Mouse (Mus musculus): ENCODE data around the gene Ddx58. TPM values are rescaled to one million over a fixed set of nuclear protein-coding genes. Genes with fewer than 3 reads are reported as not detected.

Ddx58 gene
- polyA plus RNA-seq, 1 experiment from 2014 or later: 2.6 TPM

- 90% methylated on average over 10 of the region's 10 CpGs for WGBS
- H3K4me1 ChIP-seq: peaks cover 2% of the 10 kb centered on the region; the same call in 1 of the 2 replicates
- peaks cover 50% of the 10 kb centered on the region for H3K36me3 ChIP-seq
- peaks cover 7% of the 10 kb centered on the region for H3K9me3 ChIP-seq (replicated peaks)
- H3K4me3 ChIP-seq: no peak overlapping the region
- H3K27me3 ChIP-seq (ENCODE audit: low read depth, poor library complexity, severe bottlenecking): no peaks in the 10 kb centered on the region
- no peak overlapping the region for H3K27ac ChIP-seq (replicated peaks)
- DNase-seq (ENCODE audit: low spot score): no peak
Observed at GRCm38 (mm10) chr4:40163646-40164045, 76.0 kb downstream of the Ddx58 start.

DNA sequence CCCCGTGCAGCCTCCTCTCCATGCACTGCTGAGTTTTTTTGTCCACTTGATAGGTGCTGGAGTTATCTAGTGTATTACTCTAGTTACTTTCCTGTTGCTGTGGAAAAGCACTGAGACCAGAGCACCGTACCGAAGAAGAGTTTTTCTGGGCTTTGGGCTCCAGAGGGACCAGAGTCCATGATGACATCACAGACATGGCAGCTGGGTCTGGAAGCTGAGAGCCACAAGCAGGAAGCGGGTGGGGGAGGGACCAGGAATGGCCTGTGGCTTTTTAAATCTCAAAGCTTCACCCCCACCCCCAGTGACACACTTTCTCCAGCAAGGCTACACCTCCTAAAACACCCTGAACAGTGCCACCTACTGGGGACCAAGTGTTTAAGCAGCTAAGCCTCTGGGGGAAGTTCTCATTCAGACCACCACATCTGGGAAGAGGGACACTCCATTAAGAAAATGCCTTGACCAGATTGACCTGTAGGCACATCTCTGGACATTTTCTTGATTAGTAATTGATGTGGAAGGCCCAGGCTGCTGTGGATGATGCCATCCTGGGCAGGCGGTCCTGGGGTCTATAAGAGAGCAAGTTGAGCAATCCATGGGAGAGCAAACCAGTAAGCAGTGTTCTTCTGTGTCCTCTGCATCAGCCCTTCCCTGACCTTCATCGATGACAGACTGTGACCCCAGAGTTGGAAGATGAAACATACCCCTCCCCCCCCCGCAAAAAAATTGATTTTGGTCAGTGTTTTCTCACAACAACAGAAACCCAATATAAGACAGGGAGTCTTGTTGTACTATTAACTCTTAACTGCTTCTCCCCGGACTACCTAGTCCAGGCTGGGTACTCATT is 78.8 kb downstream of the Ddx58 start:
- peaks cover 7% of the 10 kb centered on the region for H3K9me3 ChIP-seq (replicated peaks)
- 93% methylated on average over 8 of the region's 8 CpGs for WGBS
- H3K4me3 ChIP-seq: no peak overlapping the region
- no peak overlapping the region for H3K27ac ChIP-seq (replicated peaks)
- H3K36me3 ChIP-seq: peaks cover 27% of the 10 kb centered on the region
- no peak for DNase-seq (ENCODE audit: low spot score)
- H3K4me1 ChIP-seq: peaks cover 13% of the 10 kb centered on the region
- no peaks in the 10 kb centered on the region for H3K27me3 ChIP-seq (ENCODE audit: low read depth, poor library complexity, severe bottlenecking)

- WGBS: 91% methylated on average over 5 of the region's 5 CpGs
- H3K27ac ChIP-seq (replicated peaks): no peak overlapping the region
- no peak for DNase-seq (ENCODE audit: low spot score)
- H3K4me1 ChIP-seq: peaks cover 18% of the 10 kb centered on the region
- no peak overlapping the region for H3K4me3 ChIP-seq
- peaks cover 7% of the 10 kb centered on the region for H3K9me3 ChIP-seq (replicated peaks)
- no peaks in the 10 kb centered on the region for H3K27me3 ChIP-seq (ENCODE audit: low read depth, poor library complexity, severe bottlenecking)
- peaks cover 12% of the 10 kb centered on the region for H3K36me3 ChIP-seq
Observed at GRCm38 (mm10) chr4:40158224-40158540, 81.4 kb downstream of the Ddx58 start.

DNA sequence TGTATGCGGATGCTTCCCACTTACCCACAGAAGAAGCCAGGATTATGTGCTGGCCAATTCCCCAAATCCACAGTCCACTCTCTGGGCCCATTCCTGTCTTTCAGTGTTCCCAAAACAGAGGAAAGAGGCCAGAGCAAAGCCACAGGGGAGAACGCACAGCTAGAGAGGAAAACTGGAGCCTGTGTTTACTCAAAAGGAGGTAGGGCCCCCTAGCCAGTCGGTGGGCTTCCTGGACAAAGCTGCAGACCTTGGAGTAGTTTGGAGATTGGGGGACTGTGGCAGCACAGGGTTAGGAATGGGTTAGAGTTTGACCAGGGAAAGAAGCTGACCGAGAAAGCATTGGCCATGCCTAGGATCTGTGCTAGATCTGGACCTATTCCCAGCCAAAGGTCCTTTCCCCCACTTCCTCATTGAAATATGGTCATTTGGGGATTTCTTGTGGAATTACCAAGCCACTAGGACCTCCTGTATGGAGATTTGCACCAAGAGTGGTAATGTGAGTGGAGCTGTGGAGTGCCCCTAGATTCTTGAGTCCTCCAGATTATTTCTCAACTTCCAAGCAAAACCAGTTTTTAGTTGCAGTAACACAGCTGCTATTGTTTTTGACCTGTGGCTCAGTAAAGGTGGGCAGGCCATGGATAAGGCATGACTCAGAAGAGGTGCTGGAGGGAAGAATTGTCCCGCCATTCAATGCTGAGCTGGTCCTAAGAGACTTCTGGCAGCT is 82.0 kb downstream of the Ddx58 start:
- Histone ChIP-seq H3K27ac (replicated peaks) (no peak overlapping the region), H3K36me3 (peaks cover 12% of the 10 kb centered on the region), H3K9me3 (replicated peaks) (peaks cover 7% of the 10 kb centered on the region), H3K27me3 (ENCODE audit: low read depth, poor library complexity, severe bottlenecking) (no peaks in the 10 kb centered on the region), H3K4me3 (no peak overlapping the region), H3K4me1 (peaks cover 18% of the 10 kb centered on the region)
- 85% methylated on average over 5 of the region's 5 CpGs for WGBS
- DNase-seq (ENCODE audit: low spot score): no peak

DNA sequence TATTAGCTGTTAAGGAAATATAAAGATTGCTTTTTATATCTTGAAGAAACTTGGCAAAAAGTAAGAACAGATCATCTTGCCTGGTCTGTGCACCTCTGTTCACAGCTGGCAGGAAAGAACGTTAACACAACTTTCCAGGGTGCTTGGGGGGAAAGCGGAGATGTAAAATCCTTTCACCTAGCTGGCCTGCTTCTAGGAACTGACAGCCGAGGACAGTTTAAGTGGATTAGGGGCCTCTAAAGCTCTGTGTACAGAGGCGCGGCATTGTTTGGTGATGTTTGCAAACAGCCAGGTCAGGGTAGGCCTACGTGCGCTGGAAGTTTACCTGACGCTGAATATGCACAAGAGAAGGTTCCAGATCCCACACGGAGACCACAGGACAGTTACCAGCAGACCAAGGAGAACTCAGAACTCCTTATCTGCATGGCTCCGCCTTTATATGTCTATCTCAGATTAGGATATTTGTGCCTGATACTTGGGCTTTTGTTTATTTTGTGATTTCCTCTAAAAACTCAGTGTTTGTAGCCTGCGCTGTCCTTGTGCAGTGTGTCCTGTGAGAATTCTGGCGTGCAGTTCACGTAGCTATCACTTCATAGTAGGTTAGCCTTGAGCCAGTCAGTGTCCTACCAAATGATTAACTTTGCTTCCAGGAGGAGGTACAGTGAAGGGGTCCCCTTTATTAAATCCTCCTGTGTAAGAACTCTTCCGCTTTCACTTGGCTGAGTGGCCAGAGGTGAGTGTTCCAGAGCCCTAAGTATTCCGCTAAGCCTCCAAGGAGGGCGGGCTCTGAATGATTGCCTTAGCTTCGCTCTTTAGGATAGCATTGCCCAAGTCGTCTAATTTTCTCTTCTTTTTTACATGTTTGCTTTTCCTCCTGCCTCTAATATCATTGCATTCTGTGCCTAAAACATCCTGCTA is 82.8 kb downstream of the Ddx58 start:
- WGBS: 70% methylated on average over 18 of the region's 18 CpGs
- H3K4me3 ChIP-seq: no peak overlapping the region
- H3K4me1 ChIP-seq: peaks cover 18% of the 10 kb centered on the region
- H3K36me3 ChIP-seq: peaks cover 11% of the 10 kb centered on the region
- H3K27me3 ChIP-seq (ENCODE audit: low read depth, poor library complexity, severe bottlenecking): no peaks in the 10 kb centered on the region
- H3K9me3 ChIP-seq (replicated peaks): peaks cover 7% of the 10 kb centered on the region
- no peak overlapping the region for H3K27ac ChIP-seq (replicated peaks)
- no peak for DNase-seq (ENCODE audit: low spot score)

GRCm38 (mm10) chr4:40156153-40156552 is 83.5 kb downstream of the Ddx58 start:
- Histone ChIP-seq H3K27me3 (ENCODE audit: low read depth, poor library complexity, severe bottlenecking) (no peaks in the 10 kb centered on the region), H3K9me3 (replicated peaks) (peaks cover 5% of the 10 kb centered on the region), H3K36me3 (peaks cover 9% of the 10 kb centered on the region), H3K4me3 (no peak overlapping the region), H3K4me1 (peaks cover 18% of the 10 kb centered on the region), H3K27ac (replicated peaks) (no peak overlapping the region)
- no peak for DNase-seq (ENCODE audit: low spot score)
- 76% methylated on average over 2 of the region's 2 CpGs for WGBS

GRCm38 (mm10) chr4:40155467-40155999 is 84.1 kb downstream of the Ddx58 start:
- no peak for DNase-seq (ENCODE audit: low spot score)
- Histone ChIP-seq H3K4me3 (no peak overlapping the region), H3K9me3 (replicated peaks) (peaks cover under 1% of the 10 kb centered on the region; the same call in 1 of the 2 replicates), H3K27me3 (ENCODE audit: low read depth, poor library complexity, severe bottlenecking) (no peaks in the 10 kb centered on the region), H3K4me1 (peaks cover 18% of the 10 kb centered on the region), H3K27ac (replicated peaks) (no peak overlapping the region), H3K36me3 (peaks cover 3% of the 10 kb centered on the region)
- 91% methylated on average over 13 of the region's 13 CpGs for WGBS

DNA sequence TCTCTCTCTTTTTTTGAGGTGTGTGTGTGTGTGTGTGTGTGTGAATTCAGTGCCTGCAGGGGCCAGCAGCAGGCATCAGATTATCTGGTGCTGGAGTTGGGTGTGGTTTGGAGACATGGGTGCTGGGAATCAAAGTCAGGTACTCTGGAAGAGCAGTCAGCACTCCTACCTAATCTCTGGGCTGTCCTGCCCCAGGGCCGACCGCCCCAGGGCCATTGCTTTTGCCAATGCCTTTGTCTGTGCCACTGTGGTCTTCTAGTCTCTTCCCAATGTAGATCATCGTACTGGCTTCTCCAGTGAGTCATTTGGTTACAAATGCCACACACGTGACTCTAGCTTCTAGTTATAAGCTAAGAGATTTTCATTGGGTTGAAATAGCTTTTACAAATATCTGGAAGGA is 84.9 kb downstream of the Ddx58 start:
- Histone ChIP-seq H3K27ac (replicated peaks) (no peak overlapping the region), H3K4me1 (peaks cover 18% of the 10 kb centered on the region), H3K36me3 (no peaks in the 10 kb centered on the region), H3K4me3 (no peak overlapping the region), H3K9me3 (replicated peaks) (no peaks in the 10 kb centered on the region), H3K27me3 (ENCODE audit: low read depth, poor library complexity, severe bottlenecking) (no peaks in the 10 kb centered on the region)
- 87% methylated on average over 4 of the region's 4 CpGs for WGBS
- no peak for DNase-seq (ENCODE audit: low spot score)

Other genes starting within 250 kb of the Ddx58 start
- gene Aco1, start 96.7 kb downstream of the Ddx58 start, polyA plus RNA-seq (2016; fragmentation: Nextera tagmentation; extraction: Ambion mirVana): 58.0 and 59.7 TPM in 2 replicates
- 24.4 and 28.6 TPM in 2 replicates for gene Smim27, start 29.8 kb upstream of the Ddx58 start, polyA plus RNA-seq (2016; fragmentation: Nextera tagmentation; extraction: Ambion mirVana)
- 45.4 and 46.9 TPM in 2 replicates for gene Topors, start 30.0 kb upstream of the Ddx58 start, polyA plus RNA-seq (2016; fragmentation: Nextera tagmentation; extraction: Ambion mirVana)
- 300 and 311 TPM in 2 replicates for gene Ndufb6, start 39.6 kb upstream of the Ddx58 start, polyA plus RNA-seq (2016; fragmentation: Nextera tagmentation; extraction: Ambion mirVana)
- gene Tmem215, start 232.4 kb upstream of the Ddx58 start, polyA plus RNA-seq (2016; fragmentation: Nextera tagmentation; extraction: Ambion mirVana): 0.20 and 0.21 TPM in 2 replicates

Data from midbrain, embryonic 10.5 days (tissue).